Mouse (Mus musculus): ENCODE data around the gene Gnptab. TPM values are rescaled to one million over a fixed set of nuclear protein-coding genes. Genes with fewer than 3 reads are reported as not detected.

The Gnptab gene
- polyA plus RNA-seq, 1 experiment from 2014 or later = 6.7 TPM

Other genes with a start within 250 kb of the Gnptab start
- 11.6 and 14.6 TPM in 2 replicates for gene Parpbp, start 232.2 kb upstream of the Gnptab start, polyA plus RNA-seq (2016; fragmentation: Nextera tagmentation; extraction: Ambion mirVana)
- 100 and 115 TPM in 2 replicates for gene Nup37, start 232.1 kb upstream of the Gnptab start, polyA plus RNA-seq (2016; fragmentation: Nextera tagmentation; extraction: Ambion mirVana)
- 47.1 and 48.0 TPM in 2 replicates for gene Washc3, start 178.0 kb upstream of the Gnptab start, polyA plus RNA-seq (2016; fragmentation: Nextera tagmentation; extraction: Ambion mirVana)
- 0.28 and 0.43 TPM in 2 replicates for gene Dram1, start 52 bp upstream of the Gnptab start, polyA plus RNA-seq (2016; fragmentation: Nextera tagmentation; extraction: Ambion mirVana)
- gene Sycp3, start 80.4 kb downstream of the Gnptab start, polyA plus RNA-seq (2016; fragmentation: Nextera tagmentation; extraction: Ambion mirVana) = 0.17 and 0.19 TPM in 2 replicates
- 9.3 and 10.3 TPM in 2 replicates for gene Chpt1, start 124.9 kb downstream of the Gnptab start, polyA plus RNA-seq (2016; fragmentation: Nextera tagmentation; extraction: Ambion mirVana)
- 1.0 and 1.6 TPM in 2 replicates for gene Mybpc1, start 226.0 kb downstream of the Gnptab start, polyA plus RNA-seq (2016; fragmentation: Nextera tagmentation; extraction: Ambion mirVana)